Mouse (Mus musculus): ENCODE results near the gene Olfr132. TPM values are rescaled to one million over a fixed set of nuclear protein-coding genes. Genes with fewer than 3 reads are reported as not detected.
"Not testable (repeated sequence)": the region's sequence is repeated elsewhere in the genome, so short reads cannot be mapped to it uniquely, and the experiment has no call there.

The Olfr132 gene
- total RNA-seq (2021), result not detected

GRCm38 (mm10) chr17:38134426-38134825 is at the start of gene Olfr132:
Gene Olfr132, minus strand, starts transcription at chr17:38134526.
- no peak for DNase-seq (ENCODE audit: extremely low spot score in 1 of 2, low spot score in 2 of 2)
- intact Hi-C loops (cut with DNase I), result no loop called here

GRCm38 (mm10) chr17:38171088-38171487 is 36.8 kb upstream of the Olfr132 start, which contains the start of gene Olfr134:
Gene Olfr134, plus strand, starts transcription at chr17:38171388.
- intact Hi-C loops (cut with DNase I), result no loop called here
- DNase-seq (ENCODE audit: extremely low spot score in 1 of 2, low spot score in 2 of 2), result no peak

GRCm38 (mm10) chr17:38144981-38145380 is 10.7 kb upstream of the Olfr132 start, which contains the start of gene Olfr133:
Gene Olfr133, plus strand, starts transcription at chr17:38145281.
- no peak for DNase-seq (ENCODE audit: extremely low spot score in 1 of 2, low spot score in 2 of 2)
- intact Hi-C loops (cut with DNase I), result no loop called here

- intact Hi-C loops (cut with DNase I); DNase-seq (ENCODE audit: extremely low spot score in 1 of 2, low spot score in 2 of 2): not testable (repeated sequence)
Measured at GRCm38 (mm10) chr17:38125371-38125770, 9.0 kb downstream of the Olfr132 start.

GRCm38 (mm10) chr17:38124199-38124598 is 10.1 kb downstream of the Olfr132 start:
- DNase-seq (ENCODE audit: extremely low spot score in 1 of 2, low spot score in 2 of 2); intact Hi-C loops (cut with DNase I): not testable (repeated sequence)

GRCm38 (mm10) chr17:38088593-38088992 is 45.7 kb downstream of the Olfr132 start, which contains the start of gene Olfr131:
Gene Olfr131, minus strand, starts transcription at chr17:38088693.
- intact Hi-C loops (cut with DNase I), result no loop called here
- DNase-seq (ENCODE audit: extremely low spot score in 1 of 2, low spot score in 2 of 2), result no peak

- intact Hi-C loops (cut with DNase I), result no loop called here
Measured at GRCm38 (mm10) chr17:38082364-38082763, 52.0 kb downstream of the Olfr132 start.

More at GRCm38 (mm10) chr17:38082364-38082763, 52.0 kb downstream of the Olfr132 start:
- DNase-seq (ENCODE audit: extremely low spot score in 1 of 2, low spot score in 2 of 2), result no peak

Other genes starting within 250 kb of the Olfr132 start
- not detected for gene Olfr127, start 234.1 kb downstream of the Olfr132 start, total RNA-seq (2021)
- gene Olfr128, start 214.0 kb downstream of the Olfr132 start, total RNA-seq (2021), result not detected
- gene Olfr761, start 181.4 kb downstream of the Olfr132 start, total RNA-seq (2021), result not detected
- not detected for gene Olfr129, start 74.4 kb downstream of the Olfr132 start, total RNA-seq (2021)
- gene Olfr130, start 70.6 kb downstream of the Olfr132 start, total RNA-seq (2021), result not detected
- gene Olfr131, start 45.8 kb downstream of the Olfr132 start, total RNA-seq (2021), result not detected
- gene Olfr133, start 10.8 kb upstream of the Olfr132 start, total RNA-seq (2021), result not detected
- gene Olfr134, start 36.9 kb upstream of the Olfr132 start, total RNA-seq (2021), result not detected
- not detected for gene Olfr135, start 69.8 kb upstream of the Olfr132 start, total RNA-seq (2021)
- not detected for gene Olfr138, start 126.5 kb upstream of the Olfr132 start, total RNA-seq (2021)
- not detected for gene Olfr137, start 173.0 kb upstream of the Olfr132 start, total RNA-seq (2021)
- not detected for gene Olfr136, start 195.3 kb upstream of the Olfr132 start, total RNA-seq (2021)